Mouse (Mus musculus): Measurements from ENCODE around the gene Tcirg1. TPM values are rescaled to one million over a fixed set of nuclear protein-coding genes. Genes with fewer than 3 reads are reported as not detected.

The Tcirg1 gene
- polyA plus RNA-seq, 1 experiment, result 38.4 TPM

DNA sequence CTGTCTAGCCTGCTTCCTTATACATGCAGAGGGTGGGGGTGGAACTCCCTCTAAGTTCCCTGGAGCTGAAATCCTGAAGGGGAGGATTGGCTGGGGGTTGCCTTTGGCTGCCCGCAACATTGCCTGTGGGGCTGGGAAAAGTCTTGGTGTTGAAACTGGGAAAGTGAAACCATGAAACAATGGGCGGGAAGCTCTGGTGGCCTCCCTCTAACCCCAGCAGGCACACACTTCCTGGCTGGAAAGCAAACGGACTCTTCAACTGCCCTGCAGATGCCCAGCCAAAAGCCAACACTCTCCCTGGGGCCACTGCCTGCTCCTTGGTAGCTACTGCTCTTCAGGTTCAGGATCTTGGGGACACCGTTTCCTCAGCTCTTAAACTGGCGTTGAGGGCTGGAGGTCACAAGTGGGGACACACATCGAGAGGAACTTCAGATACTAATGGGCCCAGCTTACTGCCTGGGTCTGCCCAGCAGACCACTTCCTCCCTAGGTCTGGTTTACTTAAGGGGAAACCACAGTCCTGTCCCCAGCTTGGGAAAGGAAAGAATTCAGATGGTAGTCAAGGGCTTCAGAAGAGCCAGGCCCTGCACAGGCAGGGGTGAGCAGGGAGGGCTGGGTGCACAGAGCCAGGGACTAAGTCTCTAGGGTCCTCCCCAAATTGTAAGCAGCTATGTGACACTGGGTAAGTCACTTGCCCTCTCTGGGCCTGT, 1.5 kb downstream of the Tcirg1 start:
- TF ChIP-seq POLR2A (IDR thresholded peaks at IDR 0.05; ENCODE audit: extremely low read depth, insufficient read depth, low read length) (no peak), CTCF (IDR thresholded peaks at IDR 0.05; ENCODE audit: extremely low read depth, insufficient read depth, low read length) (no peak)
- H3K4me3 ChIP-seq (ENCODE audit: insufficient read depth, low read length), result 0 out of 2 replicates have a peak overlapping the region, but pooled peaks have one; percentile 19
- H3K27ac ChIP-seq (ENCODE audit: insufficient read depth, low read length), result peak overlapping the region; percentile 94
- H3K4me1 ChIP-seq (ENCODE audit: control insufficient read depth, insufficient read depth, low read length), result peaks cover 6% of the 10 kb centered on the region; the same call in 1 of the 2 replicates

- peaks cover 6% of the 10 kb centered on the region; the same call in 1 of the 2 replicates for H3K4me1 ChIP-seq (ENCODE audit: control insufficient read depth, insufficient read depth, low read length)
- no peak overlapping the region for H3K27ac ChIP-seq (ENCODE audit: insufficient read depth, low read length)
- no peak for TF ChIP-seq CTCF (IDR thresholded peaks at IDR 0.05; ENCODE audit: extremely low read depth, insufficient read depth, low read length)
- no peak for TF ChIP-seq POLR2A (IDR thresholded peaks at IDR 0.05; ENCODE audit: extremely low read depth, insufficient read depth, low read length)
- no peak overlapping the region for H3K4me3 ChIP-seq (ENCODE audit: insufficient read depth, low read length)
These were observed 2.6 kb downstream of the Tcirg1 start for GRCm38 (mm10) chr19:3904363-3904675.

- Histone ChIP-seq H3K27ac (ENCODE audit: insufficient read depth, low read length) (no peak overlapping the region), H3K4me3 (ENCODE audit: insufficient read depth, low read length) (no peak overlapping the region), H3K4me1 (ENCODE audit: control insufficient read depth, insufficient read depth, low read length) (peaks cover 6% of the 10 kb centered on the region; the same call in 1 of the 2 replicates)
- TF ChIP-seq CTCF (IDR thresholded peaks at IDR 0.05; ENCODE audit: extremely low read depth, insufficient read depth, low read length), result no peak
- TF ChIP-seq POLR2A (IDR thresholded peaks at IDR 0.05; ENCODE audit: extremely low read depth, insufficient read depth, low read length), result no peak
These were observed 3.1 kb downstream of the Tcirg1 start for GRCm38 (mm10) chr19:3903648-3904362.

DNA sequence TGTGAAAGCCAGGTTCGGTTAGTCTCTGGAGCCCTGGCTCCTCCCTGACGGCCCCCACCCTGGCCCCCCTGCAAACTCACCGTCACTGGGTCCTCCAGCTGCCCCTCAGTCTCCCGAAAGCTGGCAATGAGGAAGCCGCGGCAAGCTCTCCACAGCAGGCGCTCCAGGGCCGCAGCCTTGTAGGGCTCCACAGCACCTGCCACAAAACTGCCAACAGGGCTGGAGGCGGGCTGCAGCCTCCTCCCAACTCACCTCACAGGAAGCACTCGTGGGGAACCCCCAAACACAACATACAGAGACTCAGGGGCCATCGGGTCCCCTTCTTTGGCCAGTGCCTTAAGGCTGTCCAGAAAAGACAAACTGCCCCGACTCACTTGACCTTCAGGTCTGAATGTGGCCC, 4.0 kb downstream of the Tcirg1 start:
- Histone ChIP-seq H3K4me1 (ENCODE audit: control insufficient read depth, insufficient read depth, low read length) (peaks cover 6% of the 10 kb centered on the region; the same call in 1 of the 2 replicates), H3K27ac (ENCODE audit: insufficient read depth, low read length) (no peak overlapping the region), H3K4me3 (ENCODE audit: insufficient read depth, low read length) (no peak overlapping the region)
- no peak for TF ChIP-seq POLR2A (IDR thresholded peaks at IDR 0.05; ENCODE audit: extremely low read depth, insufficient read depth, low read length)
- TF ChIP-seq CTCF (IDR thresholded peaks at IDR 0.05; ENCODE audit: extremely low read depth, insufficient read depth, low read length), result no peak

DNA sequence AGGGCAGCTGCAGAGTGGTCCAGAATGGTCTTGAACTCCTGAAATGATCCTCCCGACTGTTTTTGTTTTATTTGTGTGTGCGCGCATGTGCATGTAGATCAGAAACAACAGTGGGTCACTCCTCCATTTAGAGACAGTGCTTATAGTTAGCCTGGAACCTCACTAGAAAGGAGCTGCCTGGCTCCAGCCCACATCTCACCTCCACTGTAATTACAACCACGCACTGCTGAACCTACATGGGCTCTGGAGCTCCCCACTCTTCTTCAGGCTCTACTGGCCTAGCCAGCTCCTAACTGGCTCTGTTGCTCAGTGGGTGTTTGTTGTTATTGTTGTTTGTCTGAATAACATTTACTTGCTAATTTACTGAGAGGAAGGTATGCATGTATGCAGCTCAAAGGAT, 7.3 kb downstream of the Tcirg1 start:
- H3K27ac ChIP-seq (ENCODE audit: insufficient read depth, low read length), result no peak overlapping the region
- TF ChIP-seq POLR2A (IDR thresholded peaks at IDR 0.05; ENCODE audit: extremely low read depth, insufficient read depth, low read length) (no peak), CTCF (IDR thresholded peaks at IDR 0.05; ENCODE audit: extremely low read depth, insufficient read depth, low read length) (no peak)
- no peak overlapping the region for H3K4me3 ChIP-seq (ENCODE audit: insufficient read depth, low read length)
- no peaks in the 10 kb centered on the region for H3K4me1 ChIP-seq (ENCODE audit: control insufficient read depth, insufficient read depth, low read length)

DNA sequence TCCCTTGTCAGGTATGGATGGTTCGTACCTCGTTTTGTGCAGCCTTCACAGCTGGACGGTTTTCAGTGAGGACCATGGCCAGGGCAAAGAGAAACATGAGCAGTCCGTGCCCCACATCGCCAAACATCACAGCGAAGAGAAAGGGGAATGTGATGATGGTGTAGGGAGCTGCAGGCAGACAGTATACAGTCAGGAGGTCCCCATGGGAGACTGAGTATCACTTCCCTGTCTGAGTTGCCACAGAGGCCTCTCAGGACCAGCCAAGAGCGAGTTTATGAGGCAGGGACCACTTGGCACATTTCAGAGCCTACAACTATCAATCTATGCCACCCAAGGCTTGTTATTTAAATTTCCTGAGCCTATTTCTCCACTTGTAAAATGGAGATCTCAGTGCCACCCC, 8.0 kb downstream of the Tcirg1 start:
- no peak for TF ChIP-seq POLR2A (IDR thresholded peaks at IDR 0.05; ENCODE audit: extremely low read depth, insufficient read depth, low read length)
- no peak for TF ChIP-seq CTCF (IDR thresholded peaks at IDR 0.05; ENCODE audit: extremely low read depth, insufficient read depth, low read length)
- H3K27ac ChIP-seq (ENCODE audit: insufficient read depth, low read length), result no peak overlapping the region
- no peaks in the 10 kb centered on the region for H3K4me1 ChIP-seq (ENCODE audit: control insufficient read depth, insufficient read depth, low read length)
- no peak overlapping the region for H3K4me3 ChIP-seq (ENCODE audit: insufficient read depth, low read length)

DNA sequence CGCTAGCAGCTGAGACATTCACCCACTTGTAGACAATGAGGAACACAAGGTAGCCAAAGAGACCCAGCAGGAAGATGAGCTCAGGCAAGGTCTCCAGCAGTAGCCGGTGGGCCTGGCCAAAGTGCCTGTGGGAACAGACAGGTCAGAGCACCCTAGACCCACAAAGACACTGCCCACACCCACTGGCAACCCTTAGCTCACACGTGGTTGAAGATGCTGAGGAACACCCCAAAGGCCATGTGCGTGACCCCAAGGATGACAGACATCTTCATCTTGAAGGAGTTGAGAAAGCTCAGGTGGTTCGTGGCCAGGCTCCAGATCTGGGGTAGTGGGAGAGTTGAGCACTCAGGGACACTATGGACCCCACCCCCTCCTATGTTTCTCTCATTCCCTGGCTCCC, 9.4 kb downstream of the Tcirg1 start:
- TF ChIP-seq POLR2A (IDR thresholded peaks at IDR 0.05; ENCODE audit: extremely low read depth, insufficient read depth, low read length) (no peak), CTCF (IDR thresholded peaks at IDR 0.05; ENCODE audit: extremely low read depth, insufficient read depth, low read length) (no peak)
- Histone ChIP-seq H3K27ac (ENCODE audit: insufficient read depth, low read length) (no peak overlapping the region), H3K4me3 (ENCODE audit: insufficient read depth, low read length) (no peak overlapping the region), H3K4me1 (ENCODE audit: control insufficient read depth, insufficient read depth, low read length) (no peaks in the 10 kb centered on the region)

GRCm38 (mm10) chr19:3896208-3896607, 10.7 kb downstream of the Tcirg1 start:
- TF ChIP-seq POLR2A (IDR thresholded peaks at IDR 0.05; ENCODE audit: extremely low read depth, insufficient read depth, low read length) (no peak), CTCF (IDR thresholded peaks at IDR 0.05; ENCODE audit: extremely low read depth, insufficient read depth, low read length) (no peak)
- Histone ChIP-seq H3K4me1 (ENCODE audit: control insufficient read depth, insufficient read depth, low read length) (no peaks in the 10 kb centered on the region), H3K4me3 (ENCODE audit: insufficient read depth, low read length) (no peak overlapping the region), H3K27ac (ENCODE audit: insufficient read depth, low read length) (no peak overlapping the region)

DNA sequence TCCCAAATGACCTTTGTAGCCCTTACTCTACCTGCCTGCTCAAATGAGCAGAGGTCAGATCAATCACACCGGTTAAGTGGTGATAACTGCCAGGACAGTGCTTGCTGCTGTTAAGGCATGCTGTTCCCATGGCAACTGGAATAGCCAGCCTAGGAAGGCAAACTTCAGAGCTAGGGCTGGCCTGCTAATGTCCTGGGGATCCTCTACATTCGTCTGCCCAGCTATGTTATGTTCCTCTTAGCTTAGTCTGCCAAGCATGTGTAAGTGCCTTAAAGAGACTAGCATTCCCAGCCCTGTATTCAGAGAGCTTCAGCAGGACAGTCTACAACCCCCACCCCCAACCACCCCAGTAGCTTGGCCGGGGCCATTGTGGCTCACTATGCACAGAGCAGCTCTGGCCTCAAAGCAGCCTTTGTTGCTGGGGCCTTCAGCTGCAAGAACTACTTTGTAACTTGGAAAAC, 11.7 kb downstream of the Tcirg1 start:
- no peak overlapping the region for H3K27ac ChIP-seq (ENCODE audit: insufficient read depth, low read length)
- TF ChIP-seq CTCF (IDR thresholded peaks at IDR 0.05; ENCODE audit: extremely low read depth, insufficient read depth, low read length), result no peak
- no peak for TF ChIP-seq POLR2A (IDR thresholded peaks at IDR 0.05; ENCODE audit: extremely low read depth, insufficient read depth, low read length)

DNA sequence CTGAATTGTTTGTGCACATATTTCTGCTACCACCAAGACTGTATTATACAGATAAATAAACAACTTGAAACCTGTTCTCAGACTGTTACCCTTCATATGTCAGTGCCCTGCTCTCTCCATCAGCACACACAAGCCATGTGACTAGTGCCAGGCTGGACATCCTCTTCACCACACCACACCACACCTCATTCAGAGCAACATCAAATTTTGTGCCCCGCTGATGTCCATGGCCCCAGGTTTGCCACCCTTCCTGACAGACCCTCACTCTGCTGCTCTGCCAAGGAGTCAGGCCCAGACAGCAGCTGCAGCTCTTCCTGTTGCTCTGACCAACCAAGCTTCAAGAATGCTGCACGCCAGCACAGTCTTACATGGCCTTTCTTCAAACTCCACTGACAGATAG, 12.6 kb downstream of the Tcirg1 start:
- TF ChIP-seq CTCF (IDR thresholded peaks at IDR 0.05; ENCODE audit: extremely low read depth, insufficient read depth, low read length) (no peak), POLR2A (IDR thresholded peaks at IDR 0.05; ENCODE audit: extremely low read depth, insufficient read depth, low read length) (no peak)
- Histone ChIP-seq H3K4me3 (ENCODE audit: insufficient read depth, low read length) (no peak overlapping the region), H3K27ac (ENCODE audit: insufficient read depth, low read length) (no peak overlapping the region), H3K4me1 (ENCODE audit: control insufficient read depth, insufficient read depth, low read length) (no peaks in the 10 kb centered on the region)

More for the DNA sequence above, 11.7 kb downstream of the Tcirg1 start:
- H3K4me3 ChIP-seq (ENCODE audit: insufficient read depth, low read length), result no peak overlapping the region
- H3K4me1 ChIP-seq (ENCODE audit: control insufficient read depth, insufficient read depth, low read length), result no peaks in the 10 kb centered on the region
